ENCODE assay signal across 20 mouse cellular contexts in the genomic region with DNA sequence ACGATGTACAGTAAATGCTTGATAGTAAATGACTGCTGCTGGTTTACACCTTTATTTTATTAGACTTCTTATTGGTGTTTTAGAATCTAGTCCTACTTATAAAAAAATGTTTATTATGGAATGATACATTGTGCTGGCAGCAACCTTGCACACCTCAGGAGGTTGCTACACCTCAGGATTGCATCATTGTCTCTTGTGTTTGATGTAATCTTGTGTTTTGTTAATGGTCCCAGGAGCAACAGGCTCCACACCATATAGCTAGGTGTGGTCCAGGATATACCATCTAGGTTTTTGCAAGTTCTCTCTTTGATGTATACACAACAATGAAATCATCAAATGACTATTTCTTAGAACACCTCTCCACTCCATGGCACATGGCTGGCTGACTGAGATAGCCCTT. TPM values are rescaled to one million over a fixed set of nuclear protein-coding genes. Genes with fewer than 3 reads are reported as not detected.
DNase-seq lines count a peak whose midpoint lies in the region; ATAC-seq and TF ChIP-seq lines count a peak whose summit lies in the region.
"Had no signal": no experiment of that assay in that cellular context is flagged by ENCODE, and none has a peak within 500 bp of the region (broad histone marks: within the 10 kb centered on the region; RNA-seq: fewer than 3 reads in every experiment).

No protein-coding gene starts in this region.

- H3K4me3 ChIP-seq in liver, adult 2 months (ENCODE audit: insufficient read depth, low read depth, low read length), result no peak overlapping the region
- H3K4me3 ChIP-seq in liver, embryonic 13.5 days (replicated peaks), result no peak overlapping the region
- no peak overlapping the region for H3K4me3 ChIP-seq in forebrain, embryonic 14.5 days (ENCODE audit: low read depth, low read length)
- H3K4me3 ChIP-seq: embryonic facial prominence, embryonic 12.5 days; forebrain, embryonic 12.5 days; gastrocnemius, adult 2 months; heart, embryonic 12.5 days; hindbrain, embryonic 10.5 days had no signal

- no peak overlapping the region; the same call in 1 of the 2 replicates for H3K9ac ChIP-seq in liver, adult 2 months (ENCODE audit: low read depth, low read length)
- no peak overlapping the region for H3K9ac ChIP-seq in liver, embryonic 13.5 days
- no peak overlapping the region for H3K9ac ChIP-seq in forebrain, embryonic 14.5 days (ENCODE audit: low read length)
- H3K9ac ChIP-seq: embryonic facial prominence, embryonic 12.5 days; forebrain, embryonic 12.5 days; forebrain, postnatal 0 days; heart, embryonic 12.5 days; hindbrain, embryonic 14.5 days had no signal

- 92% methylated on average over 1 of the region's 1 CpGs for WGBS in liver, adult 2 months
- WGBS in liver, embryonic 13.5 days (ENCODE audit: insufficient replicate concordance), result 81% methylated on average over 1 of the region's 1 CpGs
- 83% methylated on average over 1 of the region's 1 CpGs for WGBS in forebrain, embryonic 14.5 days

- peaks cover 31% of the 10 kb centered on the region for H3K4me1 ChIP-seq in liver, adult 2 months (ENCODE audit: control insufficient read depth, insufficient read depth, low read length)
- peaks cover 42% of the 10 kb centered on the region for H3K4me1 ChIP-seq in liver, embryonic 13.5 days (replicated peaks)
- H3K4me1 ChIP-seq in forebrain, embryonic 14.5 days (ENCODE audit: control insufficient read depth, insufficient read depth, low read length), result no peaks in the 10 kb centered on the region

- H3K27ac ChIP-seq in liver, adult 2 months (replicated peaks; ENCODE audit: insufficient read depth, low read depth, low read length), result peak overlapping the region; percentile 99
- peak overlapping the region; percentile 25; the same call in 1 of the 2 replicates for H3K27ac ChIP-seq in liver, embryonic 13.5 days
- H3K27ac ChIP-seq in forebrain, embryonic 14.5 days (ENCODE audit: low read depth, low read length), result no peak overlapping the region
- H3K27ac ChIP-seq: embryonic facial prominence, embryonic 12.5 days; forebrain, embryonic 12.5 days; gastrocnemius, adult 2 months; hindbrain, embryonic 10.5 days; hindbrain, embryonic 14.5 days had no signal

- H3K36me3 ChIP-seq in liver, adult 2 months (ENCODE audit: control insufficient read depth, insufficient read depth, low read length), result no peaks in the 10 kb centered on the region
- no peaks in the 10 kb centered on the region for H3K36me3 ChIP-seq in liver, embryonic 13.5 days
- no peaks in the 10 kb centered on the region for H3K36me3 ChIP-seq in forebrain, embryonic 14.5 days (ENCODE audit: control insufficient read depth, insufficient read depth, low read length)
- H3K36me3 ChIP-seq: embryonic facial prominence, embryonic 12.5 days; forebrain, embryonic 12.5 days; G1E; heart, embryonic 12.5 days; hindbrain, embryonic 10.5 days had no signal

- no peaks in the 10 kb centered on the region for H3K79me2 ChIP-seq in liver, adult 2 months (ENCODE audit: control insufficient read depth, insufficient read depth, low read length)

- H3K27me3 ChIP-seq in liver, adult 2 months (ENCODE audit: control insufficient read depth, insufficient read depth, low read length), result no peaks in the 10 kb centered on the region
- H3K27me3 ChIP-seq in liver, embryonic 13.5 days, result no peaks in the 10 kb centered on the region
- H3K27me3 ChIP-seq in forebrain, embryonic 14.5 days (replicated peaks; ENCODE audit: control insufficient read depth, insufficient read depth, low read length), result no peaks in the 10 kb centered on the region
- H3K27me3 ChIP-seq: embryonic facial prominence, embryonic 12.5 days; forebrain, embryonic 12.5 days had no signal

- no peak overlapping the region for H3K4me2 ChIP-seq in liver, embryonic 13.5 days
- no peak overlapping the region for H3K4me2 ChIP-seq in forebrain, embryonic 14.5 days (ENCODE audit: low read length)
- H3K4me2 ChIP-seq: embryonic facial prominence, embryonic 12.5 days; forebrain, embryonic 12.5 days; heart, embryonic 12.5 days; hindbrain, embryonic 14.5 days had no signal

- TF ChIP-seq POLR2A in liver, adult 2 months (IDR thresholded peaks at IDR 0.05; ENCODE audit: extremely low read depth, insufficient read depth, low read length), result no peak

- no peak for ATAC-seq in liver, embryonic 13.5 days (ENCODE audit: low read depth)
- ATAC-seq in forebrain, embryonic 14.5 days, result no peak
- no peak for ATAC-seq in frontal cortex, adult (ENCODE audit: low TSS enrichment)
- ATAC-seq: CD4-positive, CD25-positive, alpha-beta regulatory T cell, adult 4 months; forebrain, postnatal 0 days had no signal

- DNase-seq in liver, adult 2 months (ENCODE audit: extremely low read depth, low read depth, low spot score), result peak; percentile 70
- no peak for DNase-seq in liver
- DNase-seq in liver, embryonic 13.5 days, result no peak
- DNase-seq in naive thymus-derived CD4-positive, alpha-beta T cell, adult 2 months (ENCODE audit: low read depth), result peak; percentile 37
- no peak for DNase-seq in forebrain, embryonic 14.5 days (ENCODE audit: low spot score)
- no peak for DNase-seq in adrenal gland, adult 18-20 months (ENCODE audit: low spot score in 2 of 2)
- DNase-seq: adrenal gland, postnatal 14 days; B cell, adult 2 months; cerebellum, adult 8-10 months; cerebellum, postnatal 14 days; forebrain, postnatal 0 days; gastrocnemius, adult 2 months had no signal

- TF ChIP-seq CTCF in liver, adult 2 months (IDR thresholded peaks at IDR 0.05; ENCODE audit: low read depth, low read length), result no peak

- H3K9me3 ChIP-seq in liver, embryonic 13.5 days (replicated peaks), result no peaks in the 10 kb centered on the region
- H3K9me3 ChIP-seq in forebrain, embryonic 14.5 days (replicated peaks; ENCODE audit: control insufficient read depth, low read length), result no peaks in the 10 kb centered on the region
- H3K9me3 ChIP-seq: embryonic facial prominence, embryonic 12.5 days; forebrain, embryonic 12.5 days; G1E; heart, embryonic 12.5 days; hindbrain, embryonic 10.5 days had no signal

RNA-seq across cellular contexts. Expression of a gene that starts 11.0 kb away (rescaled TPM):
- total RNA-seq in liver, adult 2 months (2014; rRNA removed), result 37.7 and 41.5 TPM in 2 replicates
- 9.8 and 11.2 TPM in 2 replicates for polyA plus RNA-seq in liver, adult 2 months (2012; rRNA removed)
- polyA plus RNA-seq in liver, embryonic 13.5 days (2015; fragmentation: Nextera tagmentation; extraction: Ambion mirVana), result 15.4 and 18.8 TPM in 2 replicates
- polyA plus RNA-seq in forebrain, embryonic 14.5 days (2014; fragmentation: Nextera tagmentation; extraction: Ambion mirVana), result 125 and 134 TPM in 2 replicates
- 10 to 100 TPM; 33.0 to 41.0 TPM for total RNA-seq in adrenal gland, adult 18-20 months (2021)

Comparison
In these comparisons a context has a peak if more than half of its experiments do, and no peak if none do; other contexts are left out.
1. DNase-seq: peak in liver, adult 2 months (single experiment) and naive thymus-derived CD4-positive, alpha-beta T cell, adult 2 months (single experiment); none in liver (single experiment), liver, embryonic 13.5 days (single experiment), forebrain, embryonic 14.5 days (single experiment) and adrenal gland, adult 18-20 months (0 of 2).